Mouse (Mus musculus): ENCODE data around the gene Cyp4a12b. TPM values are rescaled to one million over a fixed set of nuclear protein-coding genes. Genes with fewer than 3 reads are reported as not detected.
"Not testable (repeated sequence)": the region's sequence is repeated elsewhere in the genome, so short reads cannot be mapped to it uniquely, and the experiment has no call there.

The Cyp4a12b gene
- not detected in 2 replicates for polyA plus RNA-seq (2012; rRNA removed)

DNA sequence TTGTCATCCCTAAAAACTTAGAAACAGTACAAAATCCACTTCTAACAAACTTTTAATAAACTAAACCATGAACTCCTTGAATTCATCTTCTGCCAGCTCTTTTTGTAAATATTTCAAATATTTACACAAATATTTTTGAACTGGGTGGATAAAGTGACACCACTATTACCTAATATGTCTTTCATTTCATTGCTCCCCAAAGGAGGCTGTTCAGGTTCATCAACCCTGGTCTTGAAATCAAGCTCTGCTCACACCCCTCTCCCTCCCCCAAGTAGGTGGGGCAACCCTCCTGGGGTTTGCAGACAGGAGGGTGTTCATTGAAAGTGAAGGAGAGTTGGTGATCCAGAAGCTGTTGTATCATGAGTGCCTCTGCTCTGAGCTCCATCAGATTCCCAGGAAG lies at the start of gene Cyp4a12b:
Gene Cyp4a12b, plus strand, starts transcription at position 301 of the 400 bp plus-strand sequence.
- DNase-seq (ENCODE audit: low read depth, low spot score), result not testable (repeated sequence)

DNA sequence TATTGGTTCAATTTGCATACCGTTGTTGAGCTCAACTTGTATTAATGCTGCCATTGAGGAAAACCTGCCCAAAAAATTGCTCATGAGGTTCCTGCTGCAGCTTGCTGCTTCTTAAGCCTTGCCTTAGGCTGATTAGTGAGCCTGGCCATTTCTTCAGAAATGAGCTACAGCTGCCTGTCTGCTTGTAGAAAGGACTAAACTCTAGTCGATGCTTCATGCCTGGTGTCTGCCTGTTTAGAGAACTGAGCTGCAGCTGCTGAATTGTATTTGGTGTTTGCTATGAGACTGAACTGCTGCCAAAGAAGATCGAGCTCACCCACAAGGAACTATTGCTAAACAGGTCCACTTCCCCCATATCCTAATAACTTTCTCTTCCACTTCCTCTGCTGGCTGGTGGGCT lies 45.8 kb upstream of the Cyp4a12b start:
- not testable (repeated sequence) for DNase-seq (ENCODE audit: low read depth, low spot score)
- WGBS, result 58% methylated on average over 3 of the region's 3 CpGs

DNA sequence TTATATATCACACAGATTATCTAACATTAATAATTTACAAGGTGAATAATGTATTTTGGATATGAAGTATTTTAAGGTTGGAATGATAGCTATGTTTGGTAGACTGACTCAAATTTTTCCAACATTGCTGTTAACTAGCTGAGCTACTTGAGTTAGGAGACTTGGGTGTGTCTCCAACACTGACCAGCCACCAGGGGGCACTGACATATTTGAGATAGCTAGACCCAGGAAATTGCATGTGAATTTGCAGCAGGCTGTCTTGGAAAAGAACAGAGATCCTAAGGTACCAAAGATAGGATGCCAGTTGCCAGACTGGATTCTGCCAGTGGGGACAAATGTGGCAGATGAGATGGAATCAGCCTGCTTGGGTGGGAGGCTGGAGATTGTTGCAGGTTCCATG lies 43.4 kb upstream of the Cyp4a12b start:
- DNase-seq (ENCODE audit: low read depth, low spot score), result not testable (repeated sequence)

DNA sequence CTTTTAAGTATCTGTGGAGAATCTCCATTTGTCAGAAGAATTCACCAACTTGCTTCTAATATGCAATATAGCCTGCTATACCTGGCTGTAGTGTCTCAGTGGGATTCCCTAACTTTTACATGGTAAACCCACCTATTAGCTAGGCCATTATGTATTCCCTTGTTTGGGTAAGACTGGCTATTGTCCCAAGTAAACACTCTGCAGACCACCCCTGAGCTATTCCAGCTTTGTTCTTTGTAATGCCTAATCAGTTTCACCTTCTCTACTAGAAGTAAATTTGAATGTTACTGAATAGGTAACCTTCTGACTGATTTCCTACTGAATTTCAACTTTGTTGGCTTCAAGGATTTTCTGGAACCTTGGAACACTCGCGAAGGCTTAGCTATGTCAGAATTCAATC lies 15.2 kb upstream of the Cyp4a12b start:
- not testable (repeated sequence) for DNase-seq (ENCODE audit: low read depth, low spot score)
- WGBS, result 82% methylated on average over 2 of the region's 2 CpGs

DNA sequence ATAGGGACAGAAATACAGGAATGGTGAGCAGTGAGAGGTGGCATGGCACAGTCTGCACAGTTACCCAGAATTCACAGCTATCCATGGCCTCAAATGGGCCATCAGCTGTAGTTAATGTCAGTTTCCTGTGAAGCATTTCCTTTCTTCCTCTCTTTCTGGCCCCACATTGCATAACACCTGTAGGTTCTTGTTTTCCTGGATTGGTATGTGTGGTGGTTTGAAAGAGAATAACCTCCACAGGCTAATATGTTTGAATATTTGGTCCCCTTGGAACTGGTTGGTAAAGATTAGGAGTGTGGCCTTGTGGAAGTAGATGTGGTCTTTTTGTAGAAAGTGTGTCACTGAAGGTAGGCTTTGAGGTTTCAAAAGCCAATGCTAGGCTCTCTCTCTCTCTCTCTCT lies 14.5 kb upstream of the Cyp4a12b start:
- not testable (repeated sequence) for DNase-seq (ENCODE audit: low read depth, low spot score)

DNA sequence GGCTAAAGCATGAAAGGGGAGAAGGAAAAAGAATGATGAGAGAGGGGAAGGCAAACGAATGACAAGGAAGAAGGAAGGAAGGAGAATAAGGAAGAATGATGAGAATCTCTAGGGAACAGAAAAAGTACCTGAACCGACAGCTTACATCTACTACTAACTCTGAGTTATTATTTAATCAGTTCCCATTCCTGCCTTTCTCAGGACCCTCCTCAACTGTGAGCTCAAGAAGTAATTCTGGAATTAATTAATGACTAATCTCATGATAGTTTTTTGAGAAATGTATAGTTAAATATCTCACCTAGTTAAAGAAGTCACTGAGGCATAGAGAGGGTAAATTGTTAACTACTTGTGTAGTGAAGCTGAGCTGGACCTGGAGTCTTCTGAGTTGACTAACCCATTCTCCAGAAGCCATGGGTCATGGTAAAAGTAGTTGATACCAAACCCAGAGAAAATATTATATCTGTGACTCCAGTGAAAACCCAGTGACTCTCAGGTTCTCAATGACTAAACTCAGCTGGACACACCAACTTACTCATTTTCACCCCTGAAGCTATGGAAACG lies 39.2 kb downstream of the Cyp4a12b start:
- 57% methylated on average over 3 of the region's 3 CpGs for WGBS
- no peak for DNase-seq (ENCODE audit: low read depth, low spot score)

DNA sequence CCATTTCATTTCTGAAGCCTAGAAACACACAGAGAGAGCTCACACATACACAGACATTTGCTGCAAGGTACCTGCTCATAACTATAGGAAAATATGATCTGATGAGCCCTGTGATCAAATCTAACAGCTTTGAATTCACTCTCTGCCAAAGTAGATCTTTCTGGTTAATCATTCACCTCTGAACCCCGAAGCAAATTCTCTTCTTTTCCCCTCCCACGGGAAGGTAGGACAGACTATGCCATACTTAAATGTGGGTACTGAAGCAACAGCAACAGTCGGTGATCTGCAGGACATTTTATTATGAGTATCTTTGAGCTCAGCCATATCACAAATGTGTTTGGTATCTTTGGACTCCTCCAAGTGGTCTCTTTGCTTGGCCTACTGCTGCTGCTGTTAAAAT lies 40.9 kb downstream of the Cyp4a12b start, which contains the start of gene Cyp4a30b:
Gene Cyp4a30b, plus strand, starts transcription at position 301 of the 400 bp plus-strand sequence.
- 37% methylated on average over 3 of the region's 3 CpGs for WGBS
- DNase-seq (ENCODE audit: low read depth, low spot score), result no peak

DNA sequence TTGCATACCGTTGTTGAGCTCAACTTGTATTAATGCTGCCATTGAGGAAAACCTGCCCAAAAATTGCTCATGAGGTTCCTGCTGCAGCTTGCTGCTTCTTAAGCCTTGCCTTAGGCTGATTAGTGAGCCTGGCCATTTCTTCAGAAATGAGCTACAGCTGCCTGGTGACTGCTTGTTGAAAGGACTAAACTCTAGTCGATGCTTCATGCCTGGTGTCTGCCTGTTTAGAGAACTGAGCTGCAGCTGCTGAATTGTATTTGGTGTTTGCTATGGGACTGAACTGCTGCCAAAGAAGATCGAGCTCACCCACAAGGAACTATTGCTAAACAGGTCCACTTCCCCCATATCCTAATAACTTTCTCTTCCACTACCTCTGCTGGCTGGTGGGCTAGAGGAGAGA lies 62.2 kb downstream of the Cyp4a12b start:
- WGBS, result 47% methylated on average over 3 of the region's 3 CpGs
- DNase-seq (ENCODE audit: low read depth, low spot score), result not testable (repeated sequence)

DNA sequence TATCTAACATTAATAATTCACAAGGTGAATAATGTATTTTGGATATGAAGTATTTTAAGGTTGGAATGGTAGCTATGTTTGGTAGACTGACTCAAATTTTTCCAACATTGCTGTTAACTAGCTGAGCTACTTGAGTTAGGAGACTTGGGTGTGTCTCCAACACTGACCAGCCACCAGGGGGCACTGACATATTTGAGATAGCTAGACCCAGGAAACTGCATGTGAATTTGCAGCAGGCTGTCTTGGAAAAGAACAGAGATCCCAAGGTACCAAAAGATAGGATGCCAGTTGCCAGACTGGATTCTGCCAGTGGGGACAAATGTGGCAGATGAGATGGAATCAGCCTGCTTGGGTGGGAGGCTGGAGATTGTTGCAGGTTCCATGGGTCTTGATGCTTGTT lies 64.6 kb downstream of the Cyp4a12b start:
- not testable (repeated sequence) for DNase-seq (ENCODE audit: low read depth, low spot score)

DNA sequence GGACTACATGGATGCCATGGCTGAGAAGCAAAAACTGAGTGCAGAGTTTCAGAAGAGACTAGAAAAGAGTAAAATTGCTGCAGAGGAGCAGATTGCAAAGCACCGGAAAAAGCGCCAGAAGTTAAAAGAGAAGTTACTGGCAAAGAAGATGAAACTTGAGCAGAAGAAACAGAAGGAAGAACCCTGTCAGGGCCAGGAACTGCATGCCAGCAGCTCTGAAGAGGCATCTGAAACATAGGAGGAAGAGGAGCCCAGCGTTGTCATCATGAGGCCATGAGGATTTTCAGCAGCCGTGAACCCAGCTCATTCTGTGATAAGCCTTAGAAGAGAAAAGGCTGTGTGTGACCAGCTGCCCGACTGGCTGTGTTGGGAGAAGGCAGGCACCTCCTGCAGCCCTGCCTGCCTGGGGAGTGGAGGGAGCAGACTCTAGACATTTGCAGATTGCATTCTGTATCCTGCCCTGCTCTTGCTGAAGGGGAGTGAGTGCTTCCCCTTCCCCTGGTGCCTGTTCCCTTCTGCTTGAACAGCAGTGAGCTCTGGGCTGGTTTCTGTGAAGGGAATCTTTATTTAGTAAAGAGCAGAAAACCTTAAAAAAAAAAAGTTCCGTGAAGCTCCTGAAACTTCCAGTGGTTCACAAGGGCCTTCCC lies 69.7 kb downstream of the Cyp4a12b start:
- 68% methylated on average over 6 of the region's 6 CpGs for whole genome bisulfite sequencing
- no peak for DNase-seq (ENCODE audit: low read depth, low spot score)

Other genes starting within 250 kb of the Cyp4a12b start
- gene Cyp4a29, start 169.5 kb upstream of the Cyp4a12b start, polyA plus RNA-seq (2012; rRNA removed), result 0.10 TPM in 1 of 2 replicates, not detected in the other
- not detected in 2 replicates for gene Cyp4a12a, start 112.6 kb upstream of the Cyp4a12b start, polyA plus RNA-seq (2012; rRNA removed)
- not detected in 2 replicates for gene Cyp4a30b, start 41.0 kb downstream of the Cyp4a12b start, polyA plus RNA-seq (2012; rRNA removed)
- not detected in 2 replicates for gene Cyp4a14, start 84.5 kb downstream of the Cyp4a12b start, polyA plus RNA-seq (2012; rRNA removed)
- gene Cyp4a10, start 106.6 kb downstream of the Cyp4a12b start, polyA plus RNA-seq (2012; rRNA removed), result not detected in 2 replicates
- gene Cyp4a31, start 152.0 kb downstream of the Cyp4a12b start, polyA plus RNA-seq (2012; rRNA removed), result not detected in 2 replicates
- not detected in 2 replicates for gene Cyp4a32, start 189.3 kb downstream of the Cyp4a12b start, polyA plus RNA-seq (2012; rRNA removed)
- gene Cyp4b1, start 236.1 kb downstream of the Cyp4a12b start, polyA plus RNA-seq (2012; rRNA removed), result 32.9 and 138 TPM in 2 replicates

All from large intestine, adult 2 months (tissue).